Mouse (Mus musculus): ENCODE data around the gene Taok2.

Taok2 gene

DNA sequence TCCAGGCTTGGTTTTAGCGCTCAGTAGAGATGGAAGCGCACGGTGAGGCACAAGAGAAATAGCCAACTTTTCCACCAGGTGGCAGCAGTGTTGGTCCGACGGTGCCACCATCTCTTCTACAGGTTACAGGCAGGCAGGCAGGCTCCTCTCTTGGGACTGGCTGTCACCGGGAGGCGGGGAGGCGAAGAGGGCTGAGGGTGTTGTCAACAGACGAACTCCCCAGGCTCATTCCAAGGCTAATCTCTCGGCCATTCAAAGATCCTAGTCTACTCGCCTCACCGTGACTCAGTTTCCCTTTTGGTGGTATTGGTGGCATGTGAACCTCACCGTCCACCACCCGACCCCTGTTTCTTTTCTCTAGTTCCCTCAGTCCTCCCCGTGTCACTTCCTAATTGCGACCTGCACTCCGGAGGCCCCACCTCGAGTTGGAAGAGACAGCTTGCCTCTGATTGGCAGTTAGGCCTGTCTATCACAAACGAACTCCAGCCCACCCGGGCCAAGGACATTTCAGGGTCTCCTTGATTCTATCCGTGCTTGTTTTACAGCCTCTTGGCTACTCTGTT is 52.4 kb downstream of the Taok2 start:
- peak; percentile 63 for DNase-seq (ENCODE audit: extremely low read depth, insufficient read length, low spot score)

DNA sequence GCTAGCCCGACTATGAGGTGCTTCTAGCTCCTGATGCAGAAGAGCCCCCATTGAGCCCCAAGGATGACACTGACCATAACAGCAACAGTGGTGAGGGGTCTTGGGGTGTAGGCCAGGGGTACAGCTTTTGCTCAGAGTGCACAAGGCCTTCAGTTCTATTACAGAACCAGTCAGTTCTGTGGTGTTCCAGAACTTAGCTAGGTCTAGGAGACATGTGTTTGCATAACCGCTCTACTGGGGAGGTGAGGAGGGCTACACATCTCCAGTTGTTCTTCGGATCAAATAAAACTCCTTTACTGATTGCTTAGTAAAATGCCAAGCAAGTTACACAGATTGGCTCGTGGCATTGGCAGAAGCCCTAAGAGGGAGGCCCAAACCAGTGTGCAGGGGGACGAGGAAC is 53.0 kb downstream of the Taok2 start, which contains the start of gene 4930451I11Rik:
TSS of gene 4930451I11Rik (minus strand) at position 101 of the 400 bp plus-strand sequence.
- DNase-seq (ENCODE audit: extremely low read depth, insufficient read length, low spot score) = no peak

DNA sequence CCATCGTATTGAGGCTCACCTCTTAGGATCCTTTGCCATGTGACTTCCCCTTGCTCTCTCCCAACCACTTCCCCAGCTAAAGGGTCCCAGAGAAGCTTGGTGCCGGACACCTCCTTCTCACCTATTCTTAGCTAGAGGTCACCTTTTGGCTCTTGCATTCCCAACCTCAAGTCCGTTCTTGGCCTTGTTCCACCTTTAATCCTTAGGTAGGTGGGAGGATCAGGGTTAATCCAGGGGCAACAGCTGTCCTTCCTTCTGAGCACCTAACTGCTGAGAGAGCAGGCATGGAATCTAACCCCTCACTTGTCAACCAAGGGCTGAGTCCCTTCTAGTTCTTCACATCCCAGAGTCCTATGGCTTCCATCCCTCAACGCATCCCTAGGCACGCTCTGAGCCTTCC is 58.6 kb downstream of the Taok2 start:
- DNase-seq (ENCODE audit: extremely low read depth, insufficient read length, low spot score) = no peak

DNA sequence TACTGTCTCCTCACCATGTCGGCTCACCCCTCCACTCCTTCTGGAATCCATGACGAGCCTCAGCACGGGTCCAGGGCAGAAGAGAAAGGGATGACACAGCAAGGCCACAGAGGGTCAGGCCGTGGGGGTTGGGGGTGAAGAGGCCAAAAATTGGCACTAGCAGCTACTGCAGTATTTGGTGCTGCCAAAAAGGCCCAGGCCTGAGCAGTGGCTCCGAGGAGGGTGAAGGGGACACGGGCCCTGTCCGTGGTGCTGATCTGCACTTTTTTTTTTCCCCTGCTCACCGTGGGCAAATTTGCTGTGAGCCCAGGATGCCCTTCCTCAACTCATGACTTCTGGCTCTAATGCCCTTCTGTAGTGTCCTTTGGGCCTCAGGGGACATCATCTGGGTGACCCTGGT is 59.1 kb downstream of the Taok2 start:
- DNase-seq (ENCODE audit: extremely low read depth, insufficient read length, low spot score) = no peak

DNA sequence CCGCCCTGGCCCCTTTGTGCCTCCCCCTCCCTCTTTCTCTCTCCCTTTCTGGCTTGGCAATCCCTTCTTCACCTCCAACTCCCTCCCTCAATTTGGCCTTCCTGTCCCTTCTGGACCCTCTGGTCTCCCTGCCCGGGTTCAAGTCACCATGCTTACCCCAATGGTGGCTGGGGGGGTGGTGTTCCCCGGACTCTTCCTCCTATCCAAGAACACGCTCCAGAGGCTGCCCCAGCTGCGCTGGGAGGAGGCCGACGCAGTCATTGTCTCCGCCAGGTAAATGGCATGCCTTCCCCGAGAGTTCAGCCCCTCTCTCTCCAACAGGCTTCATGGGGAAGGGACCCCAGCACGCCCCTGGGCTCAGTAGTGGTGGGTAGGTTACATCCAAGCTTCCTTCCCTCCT is 60.6 kb downstream of the Taok2 start:
- DNase-seq (ENCODE audit: extremely low read depth, insufficient read length, low spot score) = no peak

DNA sequence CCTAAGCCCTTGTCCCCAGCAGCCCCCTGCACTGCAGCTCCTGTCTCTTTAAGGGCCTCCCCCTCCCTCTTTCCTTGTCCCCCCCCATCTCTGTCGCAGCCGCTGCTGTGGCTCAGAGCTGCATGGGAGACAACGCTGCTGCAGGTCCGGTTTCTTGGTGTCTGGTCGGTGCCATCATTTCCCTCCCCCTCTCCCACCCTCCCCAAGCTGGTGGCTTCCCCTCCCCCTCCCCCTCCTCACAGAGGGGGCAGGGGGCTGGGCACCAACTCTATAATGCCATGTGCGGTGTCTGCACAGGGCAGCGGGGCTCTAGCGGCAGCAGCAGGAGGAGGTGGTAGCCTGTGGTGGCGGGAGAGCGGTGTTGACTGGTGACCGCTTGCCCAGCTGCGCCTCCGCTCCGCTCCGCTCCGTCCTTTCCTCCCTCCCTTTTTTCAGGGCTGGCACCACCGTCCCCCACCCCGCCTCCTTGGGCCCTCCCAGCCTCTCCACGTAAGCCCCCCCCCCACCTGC is 61.2 kb downstream of the Taok2 start:
- DNase-seq (ENCODE audit: extremely low read depth, insufficient read length, low spot score) = no peak

DNA sequence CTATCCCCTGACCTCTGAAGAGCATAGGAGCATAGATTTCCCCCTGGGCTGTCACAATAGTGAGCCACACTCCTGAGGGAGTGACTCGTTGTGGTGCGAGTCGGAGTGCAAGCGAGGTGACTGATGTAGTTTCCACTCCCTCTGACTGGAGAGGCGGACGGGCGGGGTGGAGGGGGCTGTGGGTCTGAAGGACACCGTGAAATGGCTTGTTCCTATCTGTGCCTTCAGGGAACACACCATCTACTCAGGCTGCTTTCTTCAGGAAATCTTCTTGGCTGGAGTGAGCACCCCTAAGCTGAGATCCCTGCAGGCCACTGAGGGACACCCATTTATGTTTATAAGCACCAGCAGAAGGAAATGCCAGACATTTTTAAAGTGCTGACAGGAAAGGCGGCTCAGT is 61.8 kb downstream of the Taok2 start:
- no peak for DNase-seq (ENCODE audit: extremely low read depth, insufficient read length, low spot score)

DNA sequence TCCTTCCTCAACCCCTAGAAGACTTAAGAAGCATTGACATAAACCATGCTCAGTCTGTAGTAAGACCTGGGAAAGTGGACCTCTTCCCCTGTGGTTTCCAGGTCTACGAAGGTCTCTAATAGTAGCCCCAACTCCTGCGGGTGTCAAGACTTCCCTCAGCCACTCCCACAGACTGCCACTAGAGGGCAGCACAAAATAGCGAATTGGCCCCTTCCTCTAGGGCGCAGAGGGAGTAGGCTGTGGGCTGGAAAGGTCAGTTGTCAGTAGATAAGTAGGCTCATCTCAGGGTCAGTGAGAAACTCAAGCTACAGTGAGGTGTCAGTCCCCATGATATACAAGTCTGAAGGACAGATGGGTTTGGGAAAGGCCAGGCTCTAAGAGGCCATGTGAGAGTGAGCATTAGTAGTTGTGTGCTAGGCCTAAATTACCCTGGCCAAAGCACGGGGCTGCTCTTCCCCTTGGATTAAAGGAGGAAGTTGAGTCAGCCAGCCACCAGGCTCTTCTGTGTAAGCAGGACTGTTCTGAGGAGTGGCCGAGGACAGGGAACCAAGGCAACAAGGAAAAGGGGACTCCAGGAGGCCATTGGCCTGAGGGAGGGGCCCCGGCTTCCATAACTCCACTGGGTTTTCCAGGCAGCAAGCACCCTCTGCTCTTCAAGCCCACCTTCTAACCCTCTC is 62.5 kb downstream of the Taok2 start:
- peak; percentile 51 for DNase-seq (ENCODE audit: extremely low read depth, insufficient read length, low spot score)

DNA sequence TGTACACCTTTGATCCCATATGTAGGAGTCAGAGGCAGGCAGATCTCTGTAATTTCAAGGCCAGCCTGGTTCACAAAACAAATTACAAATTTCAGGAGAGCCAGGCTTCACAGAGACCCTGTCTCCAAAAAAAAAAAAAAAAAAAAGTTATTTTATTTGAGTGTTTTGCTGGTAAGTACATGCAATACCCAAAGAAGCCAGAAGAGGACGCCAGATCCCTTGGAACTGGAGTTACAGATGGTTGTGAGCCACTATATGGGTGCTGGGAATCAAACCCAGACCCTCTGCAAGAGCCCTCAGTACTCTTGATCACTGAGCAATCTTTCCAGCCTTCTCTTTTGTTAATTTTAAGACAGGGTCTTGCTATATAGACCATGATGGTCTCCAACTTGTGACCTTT is 65.7 kb downstream of the Taok2 start:
- no peak for DNase-seq (ENCODE audit: extremely low read depth, insufficient read length, low spot score)

DNA sequence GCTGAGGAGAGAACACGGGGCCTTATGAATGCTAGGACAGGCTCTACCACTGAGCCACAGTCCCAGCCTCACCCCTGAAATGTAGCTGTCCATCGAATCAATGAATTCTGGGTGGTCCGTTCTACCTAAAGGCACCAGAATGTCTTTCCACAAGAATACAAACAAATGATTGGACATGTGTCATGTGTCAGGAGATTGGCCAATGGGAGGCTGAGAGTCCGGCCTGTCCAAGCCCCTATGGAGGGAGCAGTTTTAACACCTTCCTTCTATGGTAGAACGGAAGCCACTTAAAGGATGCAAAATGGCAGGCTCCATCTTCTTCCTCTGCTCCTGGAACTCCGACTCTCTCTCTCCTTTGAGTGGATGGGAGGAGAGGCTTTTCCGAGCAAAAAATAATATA is 66.9 kb downstream of the Taok2 start:
- no peak for DNase-seq (ENCODE audit: extremely low read depth, insufficient read length, low spot score)

DNA sequence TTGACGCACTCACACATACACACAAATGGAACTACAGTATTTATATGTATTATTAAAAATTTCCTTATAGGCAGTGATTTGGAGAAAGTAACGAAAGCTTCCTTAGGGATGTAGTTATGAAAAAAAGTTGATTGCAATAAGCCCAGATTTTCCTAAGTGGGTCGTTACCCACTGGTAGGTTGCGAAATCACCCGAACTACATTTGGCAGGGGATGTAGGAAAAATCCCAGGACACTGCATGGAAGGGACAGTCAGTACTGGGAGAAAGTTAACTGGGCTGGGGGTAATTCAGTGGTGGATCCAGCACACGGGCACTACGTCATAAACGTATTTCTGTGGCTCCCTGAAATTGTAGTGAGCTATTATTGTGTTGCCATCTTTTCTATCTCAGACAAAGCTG is 68.0 kb downstream of the Taok2 start:
- DNase-seq (ENCODE audit: extremely low read depth, insufficient read length, low spot score) = no peak

DNA sequence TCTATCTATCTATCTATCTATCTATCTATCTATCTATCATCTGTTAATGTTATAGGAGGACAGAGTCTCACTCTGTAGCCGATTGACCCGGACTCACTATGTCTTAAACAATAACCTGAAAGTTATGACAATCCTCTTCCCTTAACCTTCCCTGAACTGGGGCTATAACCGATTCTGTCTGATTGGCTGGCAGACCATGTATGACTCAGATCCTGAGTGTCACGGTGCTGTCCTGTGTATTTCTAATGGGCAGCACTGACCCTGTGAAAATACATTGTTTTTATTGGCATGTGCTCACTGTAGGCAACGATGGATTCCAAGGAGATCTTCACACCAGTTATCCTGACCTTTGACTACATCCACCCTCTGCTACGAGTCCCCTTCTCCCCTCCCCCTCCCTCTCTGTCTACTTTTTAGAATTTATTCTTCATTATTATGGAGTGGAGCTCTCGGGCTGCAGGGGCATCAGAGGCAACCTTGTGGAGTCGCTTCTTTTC is 68.7 kb downstream of the Taok2 start:
- no peak for DNase-seq (ENCODE audit: extremely low read depth, insufficient read length, low spot score)
